Mouse (Mus musculus) liver, embryonic 11.5 days (tissue): ENCODE measurements around the gene Glt6d1. TPM values are rescaled to one million over a fixed set of nuclear protein-coding genes. Genes with fewer than 3 reads are reported as not detected.
"Not testable (repeated sequence)": the region's sequence is repeated elsewhere in the genome, so short reads cannot be mapped to it uniquely, and the experiment has no call there.

ENCODE experiments used
- ATAC-seq: fragments of 200-750 bp; cut with Nextera tagmentation; replicated peaks from 2 replicates; pipeline ENCODE4 v1.8.0; 2017; ENCODE audit warnings: moderate number of reproducible peaks, mild to moderate bottlenecking, moderate TSS enrichment, moderate library complexity; ENCODE audit not compliant: low FRiP score
- DNase-seq: peaks from one replicate; pipeline ENCODE4 v3.0.0-alpha.2; 2017; ENCODE audit warnings: low spot score
- H3K27ac ChIP-seq: fragments of 300-500 bp; sonication (generic); 2 replicates; pipeline ENCODE4 v1.5.1; 2014; ENCODE audit warnings: mild to moderate bottlenecking, low read depth, low read length, control low read depth
- H3K27me3 ChIP-seq: fragments of 300-500 bp; sonication (generic); replicated peaks from 2 replicates; pipeline ENCODE4 v1.6.1; 2014; ENCODE audit warnings: low read length, mixed read lengths; ENCODE audit not compliant: control insufficient read depth, insufficient read depth
- H3K36me3 ChIP-seq: fragments of 300-500 bp; sonication (generic); 2 replicates; pipeline ENCODE4 v1.6.1; 2014; ENCODE audit warnings: mild to moderate bottlenecking, low read length, moderate library complexity, mixed read lengths; ENCODE audit not compliant: control insufficient read depth, insufficient read depth
- H3K4me1 ChIP-seq: fragments of 300-500 bp; sonication (generic); replicated peaks from 2 replicates; pipeline ENCODE4 v1.6.1; 2014; ENCODE audit warnings: low read length, mixed read lengths; ENCODE audit not compliant: control insufficient read depth, insufficient read depth
- H3K4me2 ChIP-seq: fragments of 300-500 bp; sonication (generic); 2 replicates; pipeline ENCODE4 v1.6.1; 2014; ENCODE audit warnings: mild to moderate bottlenecking, control low read depth, moderate library complexity
- H3K4me3 ChIP-seq: fragments of 300-500 bp; sonication (generic); 2 replicates; pipeline ENCODE4 v1.5.1; 2014; ENCODE audit warnings: low read depth, low read length, control low read depth
- H3K9ac ChIP-seq: fragments of 300-500 bp; sonication (generic); 2 replicates; pipeline ENCODE4 v1.6.1; 2014; ENCODE audit warnings: low read depth, low read length, control low read depth
- H3K9me3 ChIP-seq: fragments of 300-500 bp; sonication (generic); 2 replicates; pipeline ENCODE4 v1.6.1; 2016; ENCODE audit warnings: low read length, inconsistent platforms, mixed read lengths; ENCODE audit not compliant: control insufficient read depth
- WGBS: fragments of 180-500 bp; shearing (Covaris S2); extraction: QIAGEN DNeasy Blood & Tissue Kit; methylation state at CpG from one replicate; pipeline ENCODE4 v1.1.7; 2014; 5-methylcytosine and 5-hydroxymethylcytosine counted together
- polyA plus RNA-seq: library from polyadenylated mRNA; unstranded; fragments of >200 nt; fragmentation: Nextera tagmentation; extraction: Ambion mirVana; gene quantifications from 2 replicates; pipeline ENCODE4 v1.2.1, GENCODE M21; 2014

Glt6d1 gene
- not detected in 2 replicates for polyA plus RNA-seq

DNA sequence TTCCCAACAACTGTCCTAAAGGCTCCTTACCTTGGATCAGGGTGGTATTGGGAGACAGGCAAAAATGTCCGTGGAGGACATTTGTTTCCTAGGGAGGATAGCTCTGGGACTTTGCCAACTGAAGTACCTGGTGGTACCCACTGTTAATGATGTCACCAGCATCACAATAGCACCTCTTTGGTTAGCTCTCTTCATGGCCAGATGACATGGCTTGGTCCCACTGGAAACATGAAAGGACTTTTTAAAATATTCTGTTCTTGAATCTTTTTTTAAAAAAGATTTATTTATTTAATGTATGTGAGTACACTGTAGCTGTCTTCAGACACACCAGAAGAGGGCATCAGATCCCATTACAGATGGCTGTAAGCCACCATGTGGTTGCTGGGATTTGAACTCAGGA lies at the start of gene Glt6d1:
TSS of gene Glt6d1 (minus strand) at position 101 of the 400 bp plus-strand sequence.
- not testable (repeated sequence) for H3K4me2 ChIP-seq, H3K4me3 ChIP-seq, H3K9me3 ChIP-seq, H3K27ac ChIP-seq, H3K27me3 ChIP-seq, H3K36me3 ChIP-seq, H3K9ac ChIP-seq, H3K4me1 ChIP-seq, DNase-seq, ATAC-seq
- WGBS: 65% methylated on average over 1 of the region's 1 CpGs

DNA sequence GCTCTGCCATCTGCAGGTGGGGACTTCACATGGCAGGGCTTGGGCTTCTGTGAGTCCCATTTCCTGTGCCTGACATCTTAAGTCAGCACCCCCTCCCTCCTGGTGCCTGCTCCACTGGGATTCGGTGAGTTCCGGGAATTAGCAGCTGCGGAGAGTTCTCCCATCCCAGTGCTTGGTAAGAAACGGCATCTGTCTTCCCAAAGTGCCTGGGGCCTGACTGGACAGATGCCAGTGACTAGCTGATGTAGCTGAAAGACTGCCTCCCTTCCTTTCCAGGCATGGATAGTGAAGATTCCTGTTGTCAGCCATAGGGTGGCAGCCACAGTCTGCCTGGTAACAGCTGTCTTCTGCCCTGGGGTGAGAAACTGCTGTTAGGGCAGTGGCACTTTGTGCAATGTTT lies 49.8 kb upstream of the Glt6d1 start:
- no peak overlapping the region for H3K27ac ChIP-seq
- no peak overlapping the region for H3K4me3 ChIP-seq
- H3K9me3 ChIP-seq: no peaks in the 10 kb centered on the region
- 24% methylated on average over 4 of the region's 4 CpGs for WGBS
- no peaks in the 10 kb centered on the region for H3K4me1 ChIP-seq
- no peak overlapping the region for H3K4me2 ChIP-seq
- DNase-seq (no peak), ATAC-seq (no peak)
- no peak overlapping the region for H3K9ac ChIP-seq
- H3K27me3 ChIP-seq: peaks cover 56% of the 10 kb centered on the region
- no peaks in the 10 kb centered on the region for H3K36me3 ChIP-seq

DNA sequence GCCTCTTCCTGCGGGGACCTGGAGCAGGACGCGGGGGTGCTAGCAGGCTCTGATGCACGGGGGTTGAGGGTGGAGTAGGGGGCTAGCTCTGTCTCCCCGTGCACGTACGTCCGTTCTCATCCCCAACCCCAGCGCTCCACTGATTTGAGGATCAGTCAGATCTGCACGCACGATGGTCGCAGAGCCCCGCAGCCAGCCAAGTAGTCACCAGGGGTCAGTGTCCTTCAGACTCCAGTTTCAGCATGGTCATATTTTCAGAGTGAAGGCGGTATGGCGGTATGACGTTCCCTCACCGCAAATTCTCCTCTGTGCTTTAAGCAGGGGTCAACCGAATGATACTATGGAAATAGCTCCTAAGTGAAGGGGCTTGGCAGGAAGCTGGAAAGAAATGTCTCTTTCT lies 48.6 kb upstream of the Glt6d1 start:
- Histone ChIP-seq H3K9ac (no peak overlapping the region), H3K36me3 (no peaks in the 10 kb centered on the region), H3K4me1 (no peaks in the 10 kb centered on the region), H3K27ac (no peak overlapping the region), H3K4me2 (peak overlapping the region; percentile 81), H3K4me3 (peak overlapping the region; percentile 43), H3K27me3 (peaks cover 56% of the 10 kb centered on the region), H3K9me3 (no peaks in the 10 kb centered on the region)
- no peak for DNase-seq
- no peak for ATAC-seq
- WGBS: 6% methylated on average over 18 of the region's 18 CpGs

DNA sequence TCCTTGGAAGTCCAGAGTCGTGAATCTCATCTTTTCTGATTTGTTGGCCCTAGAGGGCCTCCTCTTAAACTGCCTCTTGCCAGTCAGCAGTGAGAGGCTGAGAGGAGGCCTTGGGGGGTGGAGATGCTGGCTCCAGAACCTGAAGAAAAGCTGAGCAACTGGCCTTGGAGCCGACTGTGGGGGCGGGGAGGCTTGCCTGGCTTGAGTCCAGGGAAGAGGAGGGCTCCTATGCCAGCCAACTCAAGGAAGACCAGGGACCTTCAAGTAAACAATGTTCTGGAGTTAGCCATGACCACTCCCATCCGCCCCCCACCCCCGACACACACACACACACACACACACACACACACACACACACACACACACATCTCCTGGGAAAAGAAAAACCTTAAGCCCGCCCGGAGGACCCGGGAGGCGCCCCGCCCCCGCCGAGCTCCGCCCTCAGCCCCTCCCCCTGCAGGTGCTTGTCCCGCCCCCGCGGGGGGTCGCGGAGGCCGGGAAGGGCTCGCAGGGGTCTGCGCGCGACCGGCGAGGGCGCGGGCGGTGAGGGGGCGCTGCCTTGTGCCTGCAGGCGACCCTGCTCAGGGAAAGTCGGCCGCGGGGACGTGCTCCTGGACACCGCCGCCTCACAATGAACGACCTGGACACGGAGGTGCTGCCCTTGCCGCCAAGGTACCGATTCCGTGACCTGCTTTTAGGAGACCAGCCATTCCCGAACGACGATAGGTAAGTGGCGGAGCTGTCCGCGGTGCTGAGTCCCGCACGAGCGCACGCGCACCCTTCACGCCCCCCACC lies 47.9 kb upstream of the Glt6d1 start, which contains the start of gene Kcnt1:
TSS of gene Kcnt1 (plus strand) at position 398 of the 795 bp plus-strand sequence.
- Histone ChIP-seq H3K27ac (no peak within 1 kb of the TSS), H3K4me3 (peak within 1 kb of the TSS; percentile 43), H3K36me3 (no peaks in the 10 kb centered on the region), H3K4me1 (no peaks in the 10 kb centered on the region), H3K9me3 (no peaks in the 10 kb centered on the region), H3K9ac (no peak within 1 kb of the TSS), H3K4me2 (peak within 1 kb of the TSS; percentile 81), H3K27me3 (peaks cover 56% of the 10 kb centered on the region)
- ATAC-seq (no peak), DNase-seq (no peak)
- WGBS: 2% methylated on average over 51 of the region's 53 CpGs

DNA sequence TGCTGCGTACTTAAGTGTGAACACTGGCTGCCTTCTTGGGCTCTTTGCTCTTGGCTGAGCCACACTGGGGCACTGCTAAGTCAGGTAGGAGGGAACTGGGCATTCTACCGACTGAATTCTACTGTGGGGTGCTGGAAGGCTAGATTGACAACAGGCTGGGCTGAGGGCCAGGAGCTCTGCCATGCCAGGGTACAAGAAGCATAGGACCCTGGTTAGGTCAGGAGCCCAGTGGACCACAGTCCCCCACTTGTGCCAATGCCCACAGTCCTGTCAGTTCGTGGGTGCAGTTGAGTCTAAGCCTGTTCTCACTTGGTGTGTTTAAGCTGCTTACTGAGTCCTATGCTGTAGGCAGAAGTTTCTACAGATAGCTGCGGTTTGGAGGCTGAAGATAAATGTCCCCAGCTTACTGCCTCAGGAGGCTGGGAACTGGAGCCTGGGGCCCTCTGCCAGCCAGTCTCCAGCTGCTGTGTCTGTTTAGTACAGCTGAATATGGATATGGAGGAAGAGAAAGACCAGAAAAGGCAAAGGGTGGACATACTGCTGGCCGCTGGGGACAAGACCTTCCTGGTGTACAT lies 47.1 kb upstream of the Glt6d1 start:
- Histone ChIP-seq H3K27ac (no peak overlapping the region), H3K4me3 (no peak overlapping the region), H3K36me3 (no peaks in the 10 kb centered on the region), H3K4me1 (no peaks in the 10 kb centered on the region), H3K4me2 (peak overlapping the region; percentile 81; the same call in 1 of the 2 replicates), H3K27me3 (peaks cover 56% of the 10 kb centered on the region), H3K9ac (no peak overlapping the region), H3K9me3 (no peaks in the 10 kb centered on the region)
- DNase-seq (no peak), ATAC-seq (no peak)
- WGBS: 61% methylated on average over 5 of the region's 5 CpGs

DNA sequence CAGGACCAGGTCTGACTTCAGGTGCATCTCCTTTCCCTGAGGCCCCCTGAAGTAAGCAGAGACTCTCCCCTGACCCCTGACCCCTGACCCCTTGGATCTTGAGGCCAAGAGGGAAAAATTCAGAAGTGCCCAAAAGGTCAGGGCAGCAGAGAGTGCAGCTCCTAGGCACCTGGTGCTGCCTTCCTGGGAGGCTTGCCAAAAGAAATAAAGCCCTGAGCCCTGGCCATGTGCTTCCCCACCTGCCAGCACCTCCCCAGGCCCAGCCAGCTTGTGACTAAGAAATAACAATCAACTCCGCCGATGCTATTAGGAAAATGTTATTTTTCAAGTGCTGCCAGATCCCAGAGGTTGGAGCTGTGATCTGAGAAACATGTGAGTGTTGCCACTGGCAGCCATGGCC lies 46.4 kb upstream of the Glt6d1 start:
- H3K4me1 ChIP-seq: no peaks in the 10 kb centered on the region
- no peaks in the 10 kb centered on the region for H3K36me3 ChIP-seq
- peaks cover 53% of the 10 kb centered on the region for H3K27me3 ChIP-seq

DNA sequence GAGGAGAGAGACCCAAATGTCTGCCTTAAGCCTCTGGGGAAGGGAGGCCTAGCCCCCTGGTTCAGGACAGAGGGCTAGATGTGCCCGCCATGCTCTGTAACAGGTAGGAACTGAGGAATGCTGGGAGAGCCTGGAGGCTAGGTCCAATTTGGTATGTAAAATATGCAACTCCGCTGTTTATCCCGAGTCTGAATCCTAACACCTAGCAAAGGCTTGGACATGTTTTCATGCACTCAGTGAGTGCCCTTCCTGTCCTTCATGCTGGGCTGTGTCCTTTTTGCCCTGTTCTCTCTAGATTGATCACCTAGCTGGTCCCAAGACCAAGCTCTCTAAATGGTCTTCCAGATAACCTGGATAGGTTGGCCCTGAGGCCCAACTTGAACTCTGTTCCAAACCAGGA lies 44.2 kb upstream of the Glt6d1 start:
- DNase-seq (no peak), ATAC-seq (no peak)
- H3K36me3 ChIP-seq: no peaks in the 10 kb centered on the region
- WGBS: 74% methylated on average over 3 of the region's 3 CpGs
- H3K4me2 ChIP-seq: no peak overlapping the region
- no peak overlapping the region for H3K27ac ChIP-seq
- peaks cover 33% of the 10 kb centered on the region for H3K27me3 ChIP-seq
- no peaks in the 10 kb centered on the region for H3K4me1 ChIP-seq
- H3K4me3 ChIP-seq: no peak overlapping the region
- no peaks in the 10 kb centered on the region for H3K9me3 ChIP-seq
- no peak overlapping the region for H3K9ac ChIP-seq

More for the DNA sequence above, 46.4 kb upstream of the Glt6d1 start:
- DNase-seq (no peak), ATAC-seq (no peak)
- Histone ChIP-seq H3K27ac (no peak overlapping the region), H3K9me3 (no peaks in the 10 kb centered on the region), H3K9ac (no peak overlapping the region), H3K4me3 (no peak overlapping the region), H3K4me2 (no peak overlapping the region)
- WGBS: 83% methylated on average over 2 of the region's 2 CpGs

DNA sequence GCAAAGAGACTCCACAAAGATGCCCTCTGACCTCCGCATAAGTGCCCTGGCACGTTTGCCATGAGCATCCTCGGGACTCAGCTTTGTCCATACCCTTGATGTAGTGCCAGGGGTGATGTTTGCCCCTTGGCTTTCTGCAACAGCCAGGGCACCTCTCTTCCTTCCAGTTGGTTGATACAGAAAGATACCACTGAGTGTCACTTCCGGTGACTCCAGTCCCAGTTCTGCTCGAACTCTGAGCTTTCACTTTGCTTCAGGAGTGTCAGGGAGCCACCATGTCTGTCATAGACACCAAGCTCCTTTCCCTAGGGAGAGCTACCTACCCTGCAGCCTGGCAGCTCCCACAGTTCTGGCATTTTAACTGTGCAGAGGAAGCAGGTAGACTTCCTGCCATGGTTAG lies 38.4 kb upstream of the Glt6d1 start:
- DNase-seq: no peak
- no peak for ATAC-seq

DNA sequence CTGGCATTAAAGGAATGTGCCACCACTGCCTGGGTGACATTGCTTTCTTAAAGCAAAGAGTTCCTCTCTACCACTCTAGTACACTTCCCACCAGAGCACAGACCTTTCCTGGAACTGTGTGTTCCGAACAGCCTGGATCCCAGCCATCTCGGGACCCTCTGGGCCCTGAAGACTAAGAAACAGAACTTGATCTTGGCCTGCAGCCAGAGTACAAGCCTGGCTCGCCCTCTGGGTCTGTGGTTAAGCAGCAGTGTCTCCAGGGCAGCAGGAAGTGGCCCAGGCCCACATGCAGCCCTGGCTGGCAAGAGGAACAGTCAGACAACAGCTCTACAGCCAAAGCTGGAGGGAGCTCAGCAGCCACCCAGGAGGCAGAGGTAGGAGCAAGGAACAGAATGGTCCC lies 37.0 kb upstream of the Glt6d1 start:
- H3K4me3 ChIP-seq: no peak overlapping the region
- no peaks in the 10 kb centered on the region for H3K4me1 ChIP-seq
- H3K27me3 ChIP-seq: no peaks in the 10 kb centered on the region
- H3K4me2 ChIP-seq: no peak overlapping the region
- no peak for DNase-seq
- no peaks in the 10 kb centered on the region for H3K9me3 ChIP-seq
- no peak overlapping the region for H3K9ac ChIP-seq
- no peak overlapping the region for H3K27ac ChIP-seq
- 50% methylated on average over 3 of the region's 3 CpGs for WGBS
- H3K36me3 ChIP-seq: no peaks in the 10 kb centered on the region
- no peak for ATAC-seq

More for the DNA sequence above, 38.4 kb upstream of the Glt6d1 start:
- no peak overlapping the region for H3K4me2 ChIP-seq
- no peak overlapping the region for H3K4me3 ChIP-seq
- H3K9me3 ChIP-seq: no peaks in the 10 kb centered on the region
- H3K9ac ChIP-seq: no peak overlapping the region
- H3K36me3 ChIP-seq: no peaks in the 10 kb centered on the region
- H3K27ac ChIP-seq: no peak overlapping the region
- no peaks in the 10 kb centered on the region for H3K4me1 ChIP-seq
- H3K27me3 ChIP-seq: no peaks in the 10 kb centered on the region
- 72% methylated on average over 5 of the region's 5 CpGs for WGBS
